Mouse (Mus musculus) CH12.LX (cell line): Measurements from ENCODE around the gene Phactr1. TPM values are rescaled to one million over a fixed set of nuclear protein-coding genes. Genes with fewer than 3 reads are reported as not detected.

ENCODE experiments used
- DNase-seq: peaks from one replicate; pipeline ENCODE4 v3.0.0-alpha.2; 2013; ENCODE audit errors: extremely low read depth
- H3K27ac ChIP-seq: 2 replicates; pipeline ENCODE4 v1.5.1; 2012; ENCODE audit warnings: low read depth, mild to moderate bottlenecking, control low read depth, moderate library complexity; ENCODE audit not compliant: insufficient read depth
- H3K27me3 ChIP-seq: replicated peaks from 2 replicates; pipeline ENCODE3; 2012; ENCODE audit warnings: inconsistent platforms
- H3K36me3 ChIP-seq, 2 experiments: replicated peaks in 1 of 2; 2 replicates each; pipeline versions ENCODE3 to v1.6.1; 2012; ENCODE audit warnings: inconsistent platforms in 1 of 2, low read length in 1 of 2, mild to moderate bottlenecking in 1 of 2, mixed read lengths in 1 of 2, moderate library complexity in 1 of 2; ENCODE audit not compliant: control insufficient read depth in 1 of 2, insufficient read depth in 1 of 2
- H3K4me1 ChIP-seq, 2 experiments: 2 replicates each; pipeline ENCODE4 v1.6.1; 2012; ENCODE audit warnings: inconsistent platforms in 1 of 2, moderate library complexity in 1 of 2; ENCODE audit not compliant: insufficient read depth in 2 of 2, control insufficient read depth in 1 of 2
- H3K4me2 ChIP-seq: 2 replicates; pipeline ENCODE4 v1.6.1; 2012; ENCODE audit warnings: low read depth, mild to moderate bottlenecking, control low read depth; ENCODE audit not compliant: poor library complexity, insufficient read depth, severe bottlenecking
- H3K4me3 ChIP-seq, 3 experiments: fragments of 150-350 bp in 1 of 3; sonication (generic) in 1 of 3; replicated peaks in 1 of 3; 2 replicates each; pipeline versions ENCODE3 to v1.5.1; 2011 to 2012; ENCODE audit warnings: low read depth in 2 of 3, low read length in 2 of 3, mild to moderate bottlenecking in 2 of 3, moderate library complexity in 2 of 3, control low read depth in 1 of 3, improper control_type of control experiment in 1 of 3, inconsistent platforms in 1 of 3, mixed read lengths in 1 of 3; ENCODE audit not compliant: poor library complexity in 1 of 3
- H3K79me2 ChIP-seq: replicated peaks from 2 replicates; pipeline ENCODE4 v1.6.1; 2012; ENCODE audit warnings: mild to moderate bottlenecking, moderate library complexity; ENCODE audit not compliant: control insufficient read depth, poor library complexity, insufficient read depth, severe bottlenecking; ENCODE audit errors: extremely low read depth
- H3K9ac ChIP-seq: 2 replicates; pipeline ENCODE4 v1.6.1; 2012; ENCODE audit warnings: low read depth, mild to moderate bottlenecking, control low read depth, moderate library complexity; ENCODE audit not compliant: insufficient read depth
- H3K9me3 ChIP-seq: replicated peaks from 2 replicates; pipeline ENCODE3; 2012; ENCODE audit warnings: low read length, inconsistent platforms, mixed read lengths
- BHLHE40 ChIP-seq: IDR thresholded peaks from 2 replicates; pipeline ENCODE4 v1.6.1; 2011; ENCODE audit warnings: mild to moderate bottlenecking, low read depth, low read length, improper control_type of control experiment
- CHD1 ChIP-seq: IDR thresholded peaks from 2 replicates; pipeline ENCODE4 v1.6.1; 2012; ENCODE audit warnings: low read depth, low read length, improper control_type of control experiment, inconsistent platforms
- CTCF ChIP-seq, 2 experiments: IDR thresholded peaks in 1 of 2; conservative IDR thresholded peaks in 1 of 2; 2 replicates each; pipeline ENCODE4 v1.5.1; 2011 to 2012; ENCODE audit warnings: low read depth in 2 of 2, low read length in 2 of 2, improper control_type of control experiment in 1 of 2, inconsistent platforms in 1 of 2, mild to moderate bottlenecking in 1 of 2, moderate library complexity in 1 of 2
- ELF1 ChIP-seq: IDR thresholded peaks from 2 replicates; pipeline ENCODE4 v1.6.1; 2014; ENCODE audit warnings: low read depth, mild to moderate bottlenecking, inconsistent platforms, low read length, improper control_type of control experiment
- ETS1 ChIP-seq: conservative IDR thresholded peaks from 2 replicates; pipeline ENCODE4 v1.6.1; 2012; ENCODE audit warnings: low read depth, mild to moderate bottlenecking, inconsistent platforms, low read length, improper control_type of control experiment, moderate library complexity
- GABPA ChIP-seq: IDR thresholded peaks from 2 replicates; pipeline ENCODE4 v1.6.1; 2012; ENCODE audit warnings: low read depth, low read length, improper control_type of control experiment, inconsistent platforms; ENCODE audit not compliant: insufficient replicate concordance
- HCFC1 ChIP-seq: IDR thresholded peaks from 2 replicates; pipeline ENCODE4 v1.6.1; 2012; ENCODE audit warnings: low read depth, mild to moderate bottlenecking, inconsistent platforms, low read length, improper control_type of control experiment
- JUN ChIP-seq: IDR thresholded peaks from 2 replicates; pipeline ENCODE4 v1.6.1; 2011; ENCODE audit warnings: low read depth, mild to moderate bottlenecking, low read length, improper control_type of control experiment, moderate library complexity; ENCODE audit not compliant: insufficient read depth
- JUND ChIP-seq: conservative IDR thresholded peaks from 2 replicates; pipeline ENCODE4 v1.6.1; 2011; ENCODE audit warnings: low read depth, low read length, improper control_type of control experiment
- KAT2A ChIP-seq: IDR thresholded peaks from 2 replicates; pipeline ENCODE4 v1.6.1; 2012; ENCODE audit warnings: low read length, improper control_type of control experiment, inconsistent platforms; ENCODE audit not compliant: insufficient replicate concordance
- MAX ChIP-seq: IDR thresholded peaks from 2 replicates; pipeline ENCODE4 v1.6.1; 2011; ENCODE audit warnings: low read length, improper control_type of control experiment
- MAZ ChIP-seq: IDR thresholded peaks from 2 replicates; pipeline ENCODE4 v1.6.1; 2012; ENCODE audit warnings: low read depth, mild to moderate bottlenecking, inconsistent platforms, low read length, improper control_type of control experiment, moderate library complexity
- MEF2A ChIP-seq: IDR thresholded peaks from 2 replicates; pipeline ENCODE4 v1.6.1; 2014; ENCODE audit warnings: low read depth, mild to moderate bottlenecking, inconsistent platforms, low read length, improper control_type of control experiment, borderline replicate concordance
- MYC ChIP-seq: IDR thresholded peaks from 2 replicates; pipeline ENCODE4 v1.6.1; 2011; ENCODE audit warnings: low read depth, mild to moderate bottlenecking, improper control_type of control experiment, low read length
- NELFE ChIP-seq: IDR thresholded peaks from 2 replicates; pipeline ENCODE4 v1.6.1; 2011; ENCODE audit warnings: low read depth, low read length, improper control_type of control experiment
- NRF1 ChIP-seq: IDR thresholded peaks from 2 replicates; pipeline ENCODE4 v1.6.1; 2014; ENCODE audit warnings: low read depth, mild to moderate bottlenecking, inconsistent platforms, low read length, improper control_type of control experiment, moderate library complexity
- PAX5 ChIP-seq: IDR thresholded peaks from 2 replicates; pipeline ENCODE4 v1.6.1; 2012; ENCODE audit warnings: low read length, inconsistent platforms, mixed read lengths
- POLR2A ChIP-seq: IDR thresholded peaks from 2 replicates; pipeline ENCODE4 v1.6.1; 2011; ENCODE audit warnings: low read depth, mild to moderate bottlenecking, improper control_type of control experiment, low read length
- POLR2AphosphoS2 ChIP-seq: IDR thresholded peaks from 2 replicates; pipeline ENCODE4 v1.6.1; 2011; ENCODE audit warnings: low read depth, low read length, improper control_type of control experiment
- TBP ChIP-seq: conservative IDR thresholded peaks from 2 replicates; pipeline ENCODE4 v1.6.1; 2011; ENCODE audit warnings: low read depth, low read length, improper control_type of control experiment
- TCF12 ChIP-seq: IDR thresholded peaks from 2 replicates; pipeline ENCODE4 v1.6.1; 2014; ENCODE audit warnings: low read depth, mild to moderate bottlenecking, inconsistent platforms, low read length, improper control_type of control experiment
- USF1 ChIP-seq: IDR thresholded peaks from 2 replicates; pipeline ENCODE4 v1.6.1; 2014; ENCODE audit warnings: low read depth, mild to moderate bottlenecking, inconsistent platforms, low read length, improper control_type of control experiment
- USF2 ChIP-seq: conservative IDR thresholded peaks from 2 replicates; pipeline ENCODE4 v1.6.1; 2011; ENCODE audit warnings: low read depth, low read length, improper control_type of control experiment
- ZC3H11A ChIP-seq: IDR thresholded peaks from 2 replicates; pipeline ENCODE4 v1.6.1; 2012; ENCODE audit warnings: low read depth, mild to moderate bottlenecking, inconsistent platforms, low read length, improper control_type of control experiment
- ZNF384 ChIP-seq: IDR thresholded peaks from 2 replicates; pipeline ENCODE4 v1.6.1; 2012; ENCODE audit warnings: low read depth, low read length, improper control_type of control experiment, inconsistent platforms
- dilution Hi-C: fragments of 300-500 bp; cut with MboI; formaldehyde crosslinking; loops from 2 replicates; pipeline ENCODE4 v1.14.3; 2020; ENCODE audit warnings: low sequenced_read_pairs; ENCODE audit not compliant: extremely low pct_unique_long_range_greater_than_20kb, extremely low pct_ligation_motif_present
- in situ Hi-C: fragments of 300-500 bp; cut with MboI; formaldehyde crosslinking; loops from 3 replicates; pipeline ENCODE4 v1.14.3; 2019; ENCODE audit warnings: low sequenced_read_pairs, low pct_ligation_motif_present, low pct_unique_long_range_greater_than_20kb, mixed read lengths
- polyA plus RNA-seq: library from polyadenylated mRNA; unstranded; fragments of >175 nt; gene quantifications from 2 replicates; pipeline ENCODE4 v1.2.1, GENCODE M21; 2012; ENCODE audit warnings: low read depth; ENCODE audit not compliant: insufficient read length
- total RNA-seq, 2 experiments: library from RNA; depleted of rRNA; stranded (reverse); fragments of 300-350 nt in 1 of 2; fragments of >200 nt in 1 of 2; gene quantifications; 2 replicates each; pipeline ENCODE4 v1.2.3; 2012 to 2014

Gene Phactr1
- total and polyA plus RNA-seq, 3 experiments: 2.0 to 6.1 (median 3.1) TPM

GRCm38 (mm10) chr13:42999287-42999686 lies 318.9 kb downstream of the Phactr1 start:
- H3K4me2 ChIP-seq: no peak overlapping the region
- TF ChIP-seq USF1 (no peak), USF2 (no peak), ZNF384 (peak; percentile 67), POLR2AphosphoS2 (no peak), KAT2A (no peak)
- no peaks in the 10 kb centered on the region for H3K79me2 ChIP-seq
- peaks cover 0 to 5% of the 10 kb centered on the region in 2 experiments; a peak in 1 of 4 replicates for H3K4me1 ChIP-seq
- in situ Hi-C loops (no loop called here), dilution Hi-C loops (no loop called here)
- H3K36me3 ChIP-seq: no peaks in the 10 kb centered on the region
- no peaks in the 10 kb centered on the region for H3K27me3 ChIP-seq
- H3K9ac ChIP-seq: no peak overlapping the region
- no peaks in the 10 kb centered on the region for H3K9me3 ChIP-seq
- H3K27ac ChIP-seq: no peak overlapping the region
- H3K4me3 ChIP-seq: no peak overlapping the region
- DNase-seq: no peak

- no peak overlapping the region for H3K4me3 ChIP-seq
These were observed 324.7 kb downstream of the Phactr1 start for GRCm38 (mm10) chr13:43005131-43005579.

GRCm38 (mm10) chr13:43008466-43008865 lies 328.0 kb downstream of the Phactr1 start:
- dilution Hi-C loops: no loop called here
- H3K9ac ChIP-seq: no peak overlapping the region
- TF ChIP-seq POLR2A: no peak
- TF ChIP-seq GABPA: no peak
- no peak for TF ChIP-seq TBP
- TF ChIP-seq PAX5: no peak
- no peak for TF ChIP-seq NRF1
- TF ChIP-seq MAZ: no peak
- TF ChIP-seq CHD1: no peak
- TF ChIP-seq HCFC1: no peak
- TF ChIP-seq ETS1: no peak
- TF ChIP-seq CTCF (conservative IDR thresholded peaks at IDR 0.05 in 1 of 2, IDR thresholded peaks at IDR 0.05 in 1 of 2; ENCODE audit: low read depth in 2 of 2, low read length in 2 of 2): no peak
- TF ChIP-seq, all 38 proteins: peak for 0

More at GRCm38 (mm10) chr13:43005131-43005579, 324.7 kb downstream of the Phactr1 start:
- DNase-seq: no peak
- Histone ChIP-seq H3K79me2 (no peaks in the 10 kb centered on the region), H3K9ac (no peak overlapping the region), H3K4me2 (no peak overlapping the region), H3K27me3 (no peaks in the 10 kb centered on the region), H3K27ac (no peak overlapping the region), H3K36me3 (no peaks in the 10 kb centered on the region), H3K9me3 (no peaks in the 10 kb centered on the region), H3K4me1 (no peaks in the 10 kb centered on the region)
- TF ChIP-seq NELFE: no peak
- no peak for TF ChIP-seq MEF2A
- TF ChIP-seq MYC: no peak
- no peak for TF ChIP-seq PAX5
- TF ChIP-seq JUND: no peak
- TF ChIP-seq ELF1: no peak
- no peak for TF ChIP-seq BHLHE40
- no peak for TF ChIP-seq TCF12
- TF ChIP-seq USF2: no peak
- no peak for TF ChIP-seq HCFC1
- no peak for TF ChIP-seq MAZ
- TF ChIP-seq ZC3H11A: no peak
- no peak for TF ChIP-seq ETS1
- no peak for TF ChIP-seq JUN
- no peak for TF ChIP-seq GABPA
- TF ChIP-seq CTCF (conservative IDR thresholded peaks at IDR 0.05 in 1 of 2, IDR thresholded peaks at IDR 0.05 in 1 of 2; ENCODE audit: low read depth in 2 of 2, low read length in 2 of 2): no peak
- no peak for TF ChIP-seq MAX
- TF ChIP-seq POLR2A: no peak
- no peak for TF ChIP-seq USF1
- no peak for TF ChIP-seq ZNF384
- dilution Hi-C loops (no loop called here), in situ Hi-C loops (no loop called here)

More at GRCm38 (mm10) chr13:43008466-43008865, 328.0 kb downstream of the Phactr1 start:
- Histone ChIP-seq H3K36me3 (no peaks in the 10 kb centered on the region), H3K79me2 (no peaks in the 10 kb centered on the region), H3K4me1 (no peaks in the 10 kb centered on the region), H3K4me3 (no peak overlapping the region), H3K9me3 (no peaks in the 10 kb centered on the region), H3K27me3 (no peaks in the 10 kb centered on the region), H3K4me2 (no peak overlapping the region), H3K27ac (no peak overlapping the region)
- in situ Hi-C loops: no loop called here
- DNase-seq: no peak
